Mouse (Mus musculus) intestine, embryonic 15.5 days (tissue): ENCODE measurements around the gene Ccm2l. TPM values are rescaled to one million over a fixed set of nuclear protein-coding genes. Genes with fewer than 3 reads are reported as not detected.

ENCODE experiments used
- ATAC-seq: fragments of 200-750 bp; cut with Nextera tagmentation; 2 replicates; pipeline ENCODE4 v1.8.0; 2017; ENCODE audit warnings: moderate TSS enrichment, moderate library complexity
- H3K27ac ChIP-seq: fragments of 300-500 bp; sonication (generic); 2 replicates; pipeline ENCODE4 v1.5.1; 2015; ENCODE audit warnings: mild to moderate bottlenecking, inconsistent platforms
- H3K27me3 ChIP-seq: fragments of 300-500 bp; sonication (generic); replicated peaks from 2 replicates; pipeline ENCODE4 v1.6.1; 2015; ENCODE audit warnings: inconsistent platforms
- H3K36me3 ChIP-seq: fragments of 300-500 bp; sonication (generic); 2 replicates; pipeline ENCODE4 v1.6.1; 2015; ENCODE audit warnings: inconsistent platforms
- H3K4me1 ChIP-seq: fragments of 300-500 bp; sonication (generic); replicated peaks from 2 replicates; pipeline ENCODE4 v1.6.1; 2015; ENCODE audit warnings: inconsistent platforms
- H3K4me2 ChIP-seq: fragments of 300-500 bp; sonication (generic); replicated peaks from 2 replicates; pipeline ENCODE4 v1.6.1; 2015; ENCODE audit warnings: mild to moderate bottlenecking, inconsistent platforms
- H3K4me3 ChIP-seq: fragments of 300-500 bp; sonication (generic); replicated peaks from 2 replicates; pipeline ENCODE4 v1.5.1; 2015; ENCODE audit warnings: inconsistent platforms
- H3K9ac ChIP-seq: fragments of 300-500 bp; sonication (generic); 2 replicates; pipeline ENCODE4 v1.6.1; 2015; ENCODE audit warnings: inconsistent platforms
- H3K9me3 ChIP-seq: fragments of 300-500 bp; sonication (generic); 2 replicates; pipeline ENCODE4 v1.6.1; 2016; ENCODE audit warnings: inconsistent platforms
- WGBS: fragments of 180-500 bp; shearing (Covaris S2); methylation state at CpG from one replicate; pipeline ENCODE4 v1.1.7; 2015; 5-methylcytosine and 5-hydroxymethylcytosine counted together
- polyA plus RNA-seq: library from polyadenylated mRNA; unstranded; fragments of >200 nt; fragmentation: Nextera tagmentation; extraction: Ambion mirVana; gene quantifications from 2 replicates; pipeline ENCODE4 v1.2.1, GENCODE M21; 2015

Ccm2l gene
- polyA plus RNA-seq, 1 experiment from 2014 or later, result 2.0 TPM

- Histone ChIP-seq H3K4me2 (peak within 1 kb of the TSS; percentile 89), H3K4me3 (peak within 1 kb of the TSS; percentile 42), H3K4me1 (peaks cover 9% of the 10 kb centered on the region; the same call in 1 of the 2 replicates), H3K9me3 (no peaks in the 10 kb centered on the region), H3K27ac (no peak within 1 kb of the TSS), H3K9ac (peak within 1 kb of the TSS; percentile 42; the same call in 1 of the 2 replicates), H3K27me3 (peaks cover 41% of the 10 kb centered on the region), H3K36me3 (no peaks in the 10 kb centered on the region)
- peak; percentile 88 for ATAC-seq
- 3% methylated on average over 52 of the region's 52 CpGs for WGBS
These were observed 42.8 kb downstream of the Ccm2l start, which contains the start of gene Hck for GRCm38 (mm10) chr2:153108313-153109264. TSS of gene Hck (plus strand) at chr2:153108468.

- H3K4me3 ChIP-seq, result no peak overlapping the region
- no peak for ATAC-seq
These were observed 43.8 kb downstream of the Ccm2l start for GRCm38 (mm10) chr2:153109596-153109995.

GRCm38 (mm10) chr2:153111298-153111697 lies 45.5 kb downstream of the Ccm2l start:
- 75% methylated on average over 7 of the region's 7 CpGs for whole genome bisulfite sequencing
- no peak overlapping the region for H3K4me2 ChIP-seq
- H3K27me3 ChIP-seq, result peaks cover 41% of the 10 kb centered on the region
- no peaks in the 10 kb centered on the region for H3K9me3 ChIP-seq
- peaks cover 9% of the 10 kb centered on the region; the same call in 1 of the 2 replicates for H3K4me1 ChIP-seq
- no peak for ATAC-seq
- no peak overlapping the region for H3K9ac ChIP-seq
- H3K27ac ChIP-seq, result no peak overlapping the region
- H3K4me3 ChIP-seq, result no peak overlapping the region
- no peaks in the 10 kb centered on the region for H3K36me3 ChIP-seq

More at GRCm38 (mm10) chr2:153109596-153109995, 43.8 kb downstream of the Ccm2l start:
- 71% methylated on average over 7 of the region's 7 CpGs for WGBS
- Histone ChIP-seq H3K4me1 (peaks cover 9% of the 10 kb centered on the region; the same call in 1 of the 2 replicates), H3K9me3 (no peaks in the 10 kb centered on the region), H3K36me3 (no peaks in the 10 kb centered on the region), H3K27ac (no peak overlapping the region), H3K4me2 (no peak overlapping the region), H3K9ac (no peak overlapping the region), H3K27me3 (peaks cover 41% of the 10 kb centered on the region)

GRCm38 (mm10) chr2:153115679-153116081 lies 49.9 kb downstream of the Ccm2l start:
- Histone ChIP-seq H3K4me1 (no peaks in the 10 kb centered on the region), H3K4me3 (no peak overlapping the region), H3K27ac (no peak overlapping the region), H3K9ac (no peak overlapping the region), H3K36me3 (no peaks in the 10 kb centered on the region), H3K4me2 (no peak overlapping the region), H3K9me3 (no peaks in the 10 kb centered on the region), H3K27me3 (peaks cover 10% of the 10 kb centered on the region; the same call in 1 of the 2 replicates)
- no peak for ATAC-seq
- WGBS, result 75% methylated on average over 4 of the region's 4 CpGs

GRCm38 (mm10) chr2:153117051-153117486 lies 51.3 kb downstream of the Ccm2l start:
- Histone ChIP-seq H3K9ac (no peak overlapping the region), H3K4me1 (no peaks in the 10 kb centered on the region), H3K27me3 (no peaks in the 10 kb centered on the region), H3K4me2 (no peak overlapping the region), H3K36me3 (no peaks in the 10 kb centered on the region), H3K9me3 (no peaks in the 10 kb centered on the region), H3K4me3 (no peak overlapping the region), H3K27ac (no peak overlapping the region)
- WGBS, result 73% methylated on average over 7 of the region's 7 CpGs
- ATAC-seq, result no peak

GRCm38 (mm10) chr2:153119488-153119887 lies 53.7 kb downstream of the Ccm2l start:
- Histone ChIP-seq H3K36me3 (no peaks in the 10 kb centered on the region), H3K4me1 (no peaks in the 10 kb centered on the region), H3K4me2 (no peak overlapping the region), H3K9me3 (no peaks in the 10 kb centered on the region), H3K27ac (no peak overlapping the region), H3K4me3 (no peak overlapping the region), H3K9ac (no peak overlapping the region), H3K27me3 (no peaks in the 10 kb centered on the region)
- WGBS, result 90% methylated on average over 6 of the region's 6 CpGs
- ATAC-seq, result no peak

GRCm38 (mm10) chr2:153120126-153120525 lies 54.4 kb downstream of the Ccm2l start:
- WGBS, result 69% methylated on average over 8 of the region's 8 CpGs
- Histone ChIP-seq H3K27me3 (no peaks in the 10 kb centered on the region), H3K36me3 (no peaks in the 10 kb centered on the region), H3K9ac (no peak overlapping the region), H3K4me2 (no peak overlapping the region), H3K4me3 (no peak overlapping the region), H3K27ac (no peak overlapping the region), H3K4me1 (no peaks in the 10 kb centered on the region), H3K9me3 (no peaks in the 10 kb centered on the region)
- ATAC-seq, result no peak

- Histone ChIP-seq H3K27ac (no peak overlapping the region), H3K9ac (no peak overlapping the region), H3K9me3 (no peaks in the 10 kb centered on the region), H3K36me3 (no peaks in the 10 kb centered on the region), H3K4me1 (no peaks in the 10 kb centered on the region), H3K4me3 (no peak overlapping the region), H3K4me2 (no peak overlapping the region), H3K27me3 (no peaks in the 10 kb centered on the region)
- no peak for ATAC-seq
- WGBS, result 74% methylated on average over 8 of the region's 8 CpGs
These were observed 56.3 kb downstream of the Ccm2l start for GRCm38 (mm10) chr2:153121821-153122615.

- WGBS, result 84% methylated on average over 7 of the region's 7 CpGs
- H3K36me3 ChIP-seq, result no peaks in the 10 kb centered on the region
- no peak for ATAC-seq
- H3K9ac ChIP-seq, result no peak overlapping the region
- no peak overlapping the region for H3K4me3 ChIP-seq
- H3K27me3 ChIP-seq, result no peaks in the 10 kb centered on the region
- no peaks in the 10 kb centered on the region for H3K4me1 ChIP-seq
- H3K4me2 ChIP-seq, result no peak overlapping the region
- H3K9me3 ChIP-seq, result no peaks in the 10 kb centered on the region
- H3K27ac ChIP-seq, result no peak overlapping the region
These were observed 56.9 kb downstream of the Ccm2l start for GRCm38 (mm10) chr2:153122701-153123100.

GRCm38 (mm10) chr2:153125875-153126274 lies 60.1 kb downstream of the Ccm2l start:
- Histone ChIP-seq H3K36me3 (no peaks in the 10 kb centered on the region), H3K27ac (no peak overlapping the region), H3K4me2 (no peak overlapping the region), H3K27me3 (no peaks in the 10 kb centered on the region), H3K9me3 (no peaks in the 10 kb centered on the region), H3K4me1 (no peaks in the 10 kb centered on the region), H3K9ac (no peak overlapping the region), H3K4me3 (no peak overlapping the region)
- 46% methylated on average over 5 of the region's 5 CpGs for WGBS
- no peak for ATAC-seq

- H3K4me3 ChIP-seq, result no peak overlapping the region
- no peak overlapping the region for H3K27ac ChIP-seq
- no peak for ATAC-seq
- H3K9me3 ChIP-seq, result no peaks in the 10 kb centered on the region
- no peaks in the 10 kb centered on the region for H3K36me3 ChIP-seq
- no peaks in the 10 kb centered on the region for H3K4me1 ChIP-seq
- H3K4me2 ChIP-seq, result no peak overlapping the region
- no peaks in the 10 kb centered on the region for H3K27me3 ChIP-seq
- no peak overlapping the region for H3K9ac ChIP-seq
- 19% methylated on average over 6 of the region's 6 CpGs for WGBS
These were observed 65.3 kb downstream of the Ccm2l start for GRCm38 (mm10) chr2:153131019-153131418.
